Mouse (Mus musculus) heart, adult 2 months (tissue): ENCODE measurements around the gene Krtap4-16.
"Not testable (repeated sequence)": the region's sequence is repeated elsewhere in the genome, so short reads cannot be mapped to it uniquely, and the experiment has no call there.

Experiments used
- CTCF ChIP-seq: fragments of 200-600 bp; IDR thresholded peaks from 2 replicates; pipeline ENCODE4 v1.8.1; 2022; ENCODE audit warnings: antibody characterized with exemption, mild to moderate bottlenecking, moderate library complexity
- POLR2A ChIP-seq: fragments of 200-500 bp; IDR thresholded peaks from 2 replicates; pipeline ENCODE4 v1.6.1; 2011; ENCODE audit warnings: mild to moderate bottlenecking, low read depth, low read length, control low read depth; ENCODE audit not compliant: insufficient read depth

DNA sequence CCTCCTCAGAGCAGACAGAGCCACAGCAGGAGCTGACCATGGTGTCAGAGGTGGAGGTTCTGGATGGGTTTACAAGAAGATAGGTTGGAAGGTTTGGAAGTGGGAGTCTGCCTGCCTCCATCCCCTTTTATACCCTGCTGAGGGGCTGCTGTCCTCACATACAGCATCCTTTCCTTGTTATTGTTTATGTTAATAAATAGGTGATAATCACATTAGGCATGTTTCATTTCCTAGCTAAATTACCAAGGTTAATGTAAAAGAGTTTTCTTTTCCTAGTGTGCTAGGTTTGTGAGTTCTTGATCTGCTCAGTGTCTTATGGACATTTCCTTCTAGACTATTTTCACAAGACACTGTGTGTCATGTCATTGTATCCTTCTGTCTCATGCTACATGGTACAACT, 41.6 kb downstream of the Krtap4-16 start, which contains the start of gene Krtap4-13:
- TF ChIP-seq CTCF, POLR2A: not testable (repeated sequence)
